Mouse (Mus musculus) splenic B cell, adult 2 months (primary cell): ENCODE measurements at regions not wholly inside any gene's neighbourhood (a gene's known extent, or its start where the extent isn't known, plus 50 kb on each side); places are given as distances from the start of the nearest gene placed in this dataset.

ENCODE experiments used
- DNase-seq: peaks from one replicate; pipeline ENCODE4 v3.0.0-alpha.2; 2011; ENCODE audit warnings: low read depth, low spot score
- H3K27me3 ChIP-seq: 2 replicates; pipeline ENCODE4 v1.6.1; 2012; ENCODE audit warnings: mild to moderate bottlenecking, low read length, moderate library complexity, mixed read lengths; ENCODE audit not compliant: control insufficient read depth, poor library complexity, insufficient read depth, severe bottlenecking
- H3K36me3 ChIP-seq: 2 replicates; pipeline ENCODE4 v1.6.1; 2012; ENCODE audit warnings: mild to moderate bottlenecking, low read length, moderate library complexity, mixed read lengths; ENCODE audit not compliant: control insufficient read depth, poor library complexity, insufficient read depth, severe bottlenecking

GRCm38 (mm10) chr4:9218380-9218779 lies 979.5 kb upstream of the Car8 start:
- no peaks in the 10 kb centered on the region for H3K27me3 ChIP-seq
- DNase-seq = no peak
- no peaks in the 10 kb centered on the region for H3K36me3 ChIP-seq

DNA sequence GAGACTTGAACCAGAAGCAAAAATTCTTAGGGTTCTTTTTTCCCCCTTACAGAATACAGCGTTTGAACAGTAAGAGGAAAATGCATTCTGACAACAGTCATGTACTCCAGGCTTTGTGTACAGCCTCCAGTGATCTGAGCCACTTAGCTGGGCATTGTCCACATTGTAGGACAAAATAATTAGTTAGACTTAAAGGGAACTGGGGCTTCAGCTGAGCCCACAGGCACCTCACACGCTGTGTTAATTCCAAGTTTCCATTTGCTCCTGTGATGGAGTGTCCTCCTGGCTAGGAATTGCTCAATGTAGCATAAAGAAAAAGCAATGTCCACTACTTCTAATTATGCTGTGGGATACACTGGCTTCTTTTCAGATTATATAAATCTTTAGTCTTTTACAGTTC lies 969.8 kb upstream of the Car8 start:
- no peak for DNase-seq
- H3K27me3 ChIP-seq = no peaks in the 10 kb centered on the region

DNA sequence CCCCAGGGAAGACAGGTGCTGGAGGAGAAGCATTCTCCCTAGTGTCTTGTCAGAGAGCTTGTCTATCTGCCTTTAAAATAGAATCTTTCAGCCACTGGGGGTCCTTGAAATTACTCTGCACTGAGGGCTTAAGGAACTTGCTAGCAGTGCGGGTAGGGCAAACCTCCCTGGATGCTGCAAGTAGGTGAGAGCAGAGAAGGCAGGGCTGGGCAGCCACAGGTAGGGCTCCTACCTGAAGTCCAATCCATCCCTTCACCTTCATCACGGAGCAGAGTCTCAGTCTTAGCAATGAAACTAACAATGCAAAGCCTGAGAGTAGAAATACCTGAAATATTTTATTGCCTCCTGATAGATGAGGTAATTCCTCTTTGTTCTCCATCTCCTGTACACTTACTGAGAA lies 961.2 kb upstream of the Car8 start:
- no peaks in the 10 kb centered on the region for H3K36me3 ChIP-seq
- no peaks in the 10 kb centered on the region for H3K27me3 ChIP-seq
- no peak for DNase-seq

More for the DNA sequence above, 969.8 kb upstream of the Car8 start:
- no peaks in the 10 kb centered on the region for H3K36me3 ChIP-seq

DNA sequence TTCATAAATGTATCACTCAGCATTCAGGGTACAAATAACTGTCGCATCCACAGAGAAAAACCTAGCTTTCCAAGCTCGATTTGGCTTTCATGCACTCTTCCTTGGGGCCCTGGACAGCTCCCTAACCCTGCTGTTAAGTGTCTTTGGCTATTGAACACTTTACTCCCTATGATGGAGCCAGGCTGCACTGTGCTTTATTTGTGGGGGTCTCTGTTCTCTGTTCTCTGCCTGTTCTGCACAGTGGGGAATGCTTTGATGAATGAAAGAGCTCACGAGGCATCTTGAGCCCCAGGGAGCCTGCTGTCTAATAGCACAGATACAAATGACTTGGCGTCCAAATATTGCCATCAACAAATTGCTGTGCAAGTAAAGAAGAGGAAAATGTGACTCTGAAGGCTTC lies 957.6 kb upstream of the Car8 start:
- H3K27me3 ChIP-seq = no peaks in the 10 kb centered on the region
- no peaks in the 10 kb centered on the region for H3K36me3 ChIP-seq
- DNase-seq = no peak

DNA sequence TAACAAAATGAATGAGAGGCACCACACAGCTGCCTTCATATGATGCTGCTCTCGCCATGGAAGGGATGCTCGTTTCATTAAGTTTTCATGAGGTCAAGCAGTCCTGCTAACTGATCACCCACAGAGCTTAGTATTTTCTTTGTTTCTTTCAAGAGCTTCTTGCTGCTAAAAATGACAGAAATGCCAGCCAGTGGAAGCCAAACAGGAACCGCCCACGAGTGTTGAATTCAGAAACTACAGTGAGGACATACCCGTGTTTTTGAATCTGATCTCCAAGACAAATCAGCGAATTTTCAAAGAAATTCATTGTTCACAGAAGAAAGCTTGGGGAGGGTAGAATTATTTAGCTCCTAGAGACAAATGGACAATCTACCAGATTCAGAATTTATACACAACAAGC lies 954.3 kb upstream of the Car8 start:
- no peaks in the 10 kb centered on the region for H3K27me3 ChIP-seq
- H3K36me3 ChIP-seq = no peaks in the 10 kb centered on the region
- DNase-seq = no peak

DNA sequence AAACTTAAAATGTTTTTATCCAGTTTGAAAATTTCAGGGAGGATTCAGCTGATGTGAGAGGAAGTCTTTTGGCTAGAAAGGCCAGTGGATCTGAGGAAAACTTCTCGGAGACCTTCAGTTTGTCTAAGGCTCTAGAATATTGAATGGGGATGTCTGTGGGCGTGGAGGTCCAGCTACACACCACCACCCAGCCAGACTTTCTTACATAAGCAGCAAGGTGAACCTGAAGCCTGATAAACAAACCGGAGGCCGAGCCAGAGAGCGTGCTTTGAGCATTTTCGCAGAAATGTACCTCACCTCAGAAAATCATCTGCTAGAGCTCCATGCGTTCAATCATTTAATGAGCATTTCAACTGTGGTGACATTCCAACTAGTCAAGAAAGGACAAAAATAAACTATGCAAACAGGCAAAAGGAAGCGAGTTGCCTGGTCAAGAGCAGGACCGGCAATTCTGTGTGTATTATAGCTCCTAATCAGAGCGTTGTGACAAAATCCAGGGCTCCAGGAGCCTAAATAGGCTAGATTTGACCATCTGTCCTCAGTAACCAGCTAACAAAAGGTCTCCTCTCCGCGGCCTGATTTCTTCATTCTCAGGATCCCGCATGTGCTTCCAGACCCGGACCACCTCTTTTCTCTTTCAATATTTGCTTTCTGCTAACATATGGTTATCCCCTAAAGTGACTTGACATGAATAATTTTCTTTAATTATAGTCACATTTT lies 946.5 kb upstream of the Car8 start:
- DNase-seq = no peak
- Histone ChIP-seq H3K36me3 (no peaks in the 10 kb centered on the region), H3K27me3 (no peaks in the 10 kb centered on the region)

GRCm38 (mm10) chr4:9184451-9185121 lies 945.7 kb upstream of the Car8 start:
- Histone ChIP-seq H3K36me3 (no peaks in the 10 kb centered on the region), H3K27me3 (no peaks in the 10 kb centered on the region)
- no peak for DNase-seq

DNA sequence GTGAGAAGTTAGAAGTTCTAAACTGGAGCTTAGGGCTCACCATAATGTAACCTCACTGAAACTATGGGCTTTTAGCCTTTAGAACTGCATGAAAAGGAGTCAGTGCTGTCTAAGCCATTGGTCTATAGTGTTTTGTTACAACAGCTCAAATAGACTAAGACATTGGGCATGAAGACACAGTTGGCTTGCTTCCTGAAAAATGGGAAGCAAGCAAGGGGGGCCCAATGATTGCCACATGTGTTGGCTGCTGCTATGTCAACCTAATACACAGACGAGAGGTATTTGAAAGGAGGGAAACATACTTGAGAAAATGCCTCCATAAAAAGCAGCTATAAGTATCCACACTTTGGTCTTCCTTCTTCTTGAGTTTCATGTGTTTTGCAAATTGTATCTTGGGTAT lies 935.5 kb upstream of the Car8 start:
- Histone ChIP-seq H3K36me3 (no peaks in the 10 kb centered on the region), H3K27me3 (no peaks in the 10 kb centered on the region)
- no peak for DNase-seq

DNA sequence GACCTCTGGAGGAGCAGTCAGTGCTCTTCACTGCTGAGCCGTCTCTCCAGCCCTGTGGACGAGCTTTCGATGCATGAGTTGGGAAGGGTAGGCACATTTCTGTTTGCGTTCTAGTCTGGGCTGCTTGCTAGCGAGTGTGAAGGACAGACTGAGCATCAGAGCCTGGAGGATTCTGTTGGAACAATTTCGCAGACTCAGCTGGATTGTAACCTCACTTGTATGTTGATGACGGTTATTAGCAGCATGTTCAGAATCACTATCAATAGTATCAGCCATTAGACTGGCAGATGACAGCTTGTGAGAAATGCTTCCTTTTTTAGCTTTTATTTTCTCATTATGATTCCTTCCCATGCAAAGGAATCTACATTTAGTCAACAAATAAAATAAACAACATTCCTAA lies 923.5 kb upstream of the Car8 start:
- H3K27me3 ChIP-seq = no peaks in the 10 kb centered on the region
- no peaks in the 10 kb centered on the region for H3K36me3 ChIP-seq
- no peak for DNase-seq

DNA sequence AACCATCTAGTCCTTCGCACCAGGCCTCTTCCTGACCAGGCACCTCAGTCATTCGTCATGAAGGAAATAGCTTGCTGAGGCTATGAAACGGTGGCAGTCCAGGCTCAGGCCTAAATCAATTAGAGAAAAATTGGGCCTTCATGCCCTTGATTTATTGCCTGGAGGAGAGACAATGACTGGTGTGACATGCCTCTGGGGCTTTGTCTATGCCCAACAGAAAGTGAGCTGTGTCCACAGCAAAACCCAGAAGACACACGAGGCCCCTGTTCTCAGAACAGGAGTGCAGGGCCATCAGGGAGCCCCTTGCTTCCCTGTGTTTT lies 922.9 kb upstream of the Car8 start:
- no peak for DNase-seq
- Histone ChIP-seq H3K36me3 (no peaks in the 10 kb centered on the region), H3K27me3 (no peaks in the 10 kb centered on the region)

GRCm38 (mm10) chr4:9161068-9161813 lies 922.4 kb upstream of the Car8 start:
- no peaks in the 10 kb centered on the region for H3K27me3 ChIP-seq
- DNase-seq = no peak
- no peaks in the 10 kb centered on the region for H3K36me3 ChIP-seq

DNA sequence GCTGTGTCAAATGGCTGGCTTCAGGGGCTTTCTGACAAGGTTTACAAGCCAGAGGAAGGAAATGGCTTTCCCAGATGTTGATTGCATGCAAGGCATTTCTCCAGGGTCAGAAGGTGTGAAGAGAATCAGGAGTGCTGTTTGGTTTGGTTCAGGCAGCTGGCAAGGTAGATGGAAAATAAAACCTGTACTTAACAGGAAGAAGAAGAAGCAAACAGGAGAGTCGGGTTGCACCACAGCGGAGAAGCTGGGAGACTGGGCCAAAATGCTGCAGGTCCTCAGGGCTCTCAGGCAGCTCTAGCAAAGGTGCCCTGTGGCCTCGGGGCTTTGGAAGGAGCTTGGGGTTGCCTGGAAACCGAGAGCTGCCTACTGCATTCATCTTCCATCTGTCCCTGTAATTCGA lies 908.9 kb upstream of the Car8 start:
- no peaks in the 10 kb centered on the region for H3K36me3 ChIP-seq
- H3K27me3 ChIP-seq = no peaks in the 10 kb centered on the region
- no peak for DNase-seq

DNA sequence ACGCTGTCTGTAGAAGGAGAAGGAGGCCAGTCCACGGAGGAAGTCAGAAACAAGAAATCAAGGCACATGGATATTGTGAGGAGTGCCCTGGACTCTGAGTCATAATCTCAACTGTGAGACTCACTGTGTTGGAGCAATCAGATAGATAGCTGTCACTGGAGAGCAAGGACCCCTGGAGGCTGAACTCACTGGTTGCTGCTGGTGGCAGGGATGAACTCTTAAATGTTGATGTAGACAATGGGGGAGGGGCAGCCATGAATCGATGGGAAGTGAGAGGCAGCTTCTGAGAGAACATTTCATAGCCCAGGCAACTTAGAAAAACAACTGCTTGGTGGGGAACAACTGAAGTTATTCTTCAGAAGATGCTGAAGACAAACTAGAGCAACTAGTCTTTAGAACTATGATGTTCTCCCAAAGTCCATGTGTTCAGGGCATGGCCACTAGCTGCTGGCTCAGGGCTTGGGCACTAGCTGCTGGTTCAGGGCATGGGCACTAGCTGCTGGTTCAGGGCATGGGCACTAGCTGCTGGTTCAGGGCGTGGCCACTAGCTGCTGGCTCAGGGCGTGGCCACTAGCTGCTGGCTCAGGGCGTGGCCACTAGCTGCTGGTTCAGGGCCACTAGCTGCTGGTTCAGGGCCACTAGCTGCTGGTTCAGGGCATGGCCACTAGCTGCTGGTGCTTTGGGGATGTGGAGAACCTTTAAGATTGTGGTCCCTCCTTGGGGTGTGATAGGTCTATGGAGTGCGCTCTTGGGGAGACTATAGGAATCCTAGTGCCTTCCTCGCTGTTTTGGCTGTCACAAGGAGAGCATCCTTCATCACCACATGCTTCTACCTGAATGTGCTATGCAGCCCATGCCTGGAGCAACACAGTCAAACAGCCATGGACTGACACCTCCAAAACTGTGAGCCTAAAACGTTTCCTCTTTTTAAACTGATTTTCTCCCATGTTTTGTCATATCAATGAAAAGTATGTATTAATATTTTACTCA lies 905.7 kb upstream of the Car8 start:
- H3K27me3 ChIP-seq = no peaks in the 10 kb centered on the region
- no peak for DNase-seq
- no peaks in the 10 kb centered on the region for H3K36me3 ChIP-seq

DNA sequence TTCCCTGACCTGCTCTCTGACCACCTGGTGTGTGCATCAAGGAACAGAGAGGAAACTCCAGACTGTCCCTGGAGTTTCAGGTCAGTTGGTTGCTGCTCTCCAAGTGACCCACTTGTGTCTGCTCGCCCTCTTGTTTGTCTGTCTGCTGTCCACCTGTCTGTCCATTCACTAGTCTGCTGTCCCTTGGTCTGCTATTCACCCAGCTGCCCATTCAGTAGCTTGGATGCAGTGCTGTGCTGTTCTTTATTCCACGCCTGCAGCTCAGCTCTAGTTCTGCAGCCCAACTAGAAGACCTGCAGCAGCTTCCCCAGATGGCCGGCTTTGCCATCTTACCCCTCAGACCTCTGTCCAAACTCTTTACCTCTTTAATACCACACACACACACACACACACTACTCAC lies 904.2 kb upstream of the Car8 start:
- H3K27me3 ChIP-seq = no peaks in the 10 kb centered on the region
- DNase-seq = no peak
- H3K36me3 ChIP-seq = no peaks in the 10 kb centered on the region
